Mouse (Mus musculus) ES-E14 (cell line): Measurements from ENCODE around the gene Hist1h2bk. TPM values are rescaled to one million over a fixed set of nuclear protein-coding genes. Genes with fewer than 3 reads are reported as not detected.

Experiments used
- DNase-seq: peaks from one replicate; pipeline ENCODE4 v3.0.0-alpha.2; 2013; ENCODE audit warnings: low read depth, low spot score
- H3K27ac ChIP-seq: 2 replicates; pipeline ENCODE4 v1.5.1; 2012; ENCODE audit warnings: low read depth, mild to moderate bottlenecking, low read length, moderate library complexity, mixed read lengths; ENCODE audit not compliant: poor library complexity, insufficient read depth, severe bottlenecking
- H3K36me3 ChIP-seq: 2 replicates; pipeline ENCODE4 v1.6.1; 2012; ENCODE audit warnings: mild to moderate bottlenecking, low read length, moderate library complexity, mixed read lengths; ENCODE audit not compliant: control insufficient read depth, poor library complexity, insufficient read depth, severe bottlenecking
- H3K4me1 ChIP-seq, 2 experiments: fragments of 150-350 bp in 1 of 2; sonication (generic) in 1 of 2; 2 replicates each; pipeline ENCODE4 v1.6.1; 2012; ENCODE audit warnings: low read length in 2 of 2, mild to moderate bottlenecking in 1 of 2, mixed read lengths in 1 of 2; ENCODE audit not compliant: control insufficient read depth in 2 of 2, insufficient read depth in 2 of 2, poor library complexity in 1 of 2
- H3K4me3 ChIP-seq, 2 experiments: fragments of 150-350 bp in 1 of 2; sonication (generic) in 1 of 2; 2 replicates each; pipeline ENCODE4 v1.5.1; 2012; ENCODE audit warnings: low read length in 2 of 2, low read depth in 1 of 2, mild to moderate bottlenecking in 1 of 2, mixed read lengths in 1 of 2; ENCODE audit not compliant: insufficient read depth in 1 of 2, poor library complexity in 1 of 2, severe bottlenecking in 1 of 2
- H3K9ac ChIP-seq: 2 replicates; pipeline ENCODE4 v1.6.1; 2012; ENCODE audit warnings: low read depth, mild to moderate bottlenecking, low read length, mixed read lengths; ENCODE audit not compliant: poor library complexity, insufficient read depth, severe bottlenecking
- H3K9me3 ChIP-seq: fragments of 150-350 bp; sonication (generic); 2 replicates; pipeline ENCODE4 v1.6.1; 2012; ENCODE audit warnings: low read depth, mild to moderate bottlenecking, low read length; ENCODE audit not compliant: control insufficient read depth, insufficient read depth
- CHD2 ChIP-seq: IDR thresholded peaks from 2 replicates; pipeline ENCODE4 v1.6.1; 2014; ENCODE audit warnings: mild to moderate bottlenecking, low read depth, low read length, inconsistent platforms
- HCFC1 ChIP-seq: IDR thresholded peaks from 2 replicates; pipeline ENCODE4 v1.6.1; 2012; ENCODE audit warnings: low read length, inconsistent platforms, borderline replicate concordance; ENCODE audit not compliant: insufficient read depth
- MAFK ChIP-seq: IDR thresholded peaks from 2 replicates; pipeline ENCODE4 v1.6.1; 2014; ENCODE audit warnings: mild to moderate bottlenecking, low read depth, low read length, inconsistent platforms; ENCODE audit not compliant: insufficient read depth
- ZC3H11A ChIP-seq: IDR thresholded peaks from 2 replicates; pipeline ENCODE4 v1.6.1; 2012; ENCODE audit warnings: low read depth, mild to moderate bottlenecking, inconsistent platforms, low read length, borderline replicate concordance
- ZNF384 ChIP-seq: IDR thresholded peaks from 2 replicates; pipeline ENCODE4 v1.6.1; 2012; ENCODE audit warnings: low read depth, low read length, inconsistent platforms
- in situ Hi-C, 2 experiments: fragments of 600-800 bp; cut with MboI; formaldehyde crosslinking; loops; one replicate each; pipeline ENCODE4 v1.15.1; 2025; ENCODE audit warnings: low sequenced_read_pairs in 2 of 2, inconsistent platforms in 1 of 2; ENCODE audit not compliant: unreplicated experiment in 2 of 2
- total RNA-seq: library from RNA; depleted of rRNA; stranded (reverse); fragments of 300-350 nt; gene quantifications from 2 replicates; pipeline ENCODE4 v1.2.3, GENCODE M21; 2012

Gene Hist1h2bk
- total RNA-seq, 1 experiment: 1,966 TPM

DNA sequence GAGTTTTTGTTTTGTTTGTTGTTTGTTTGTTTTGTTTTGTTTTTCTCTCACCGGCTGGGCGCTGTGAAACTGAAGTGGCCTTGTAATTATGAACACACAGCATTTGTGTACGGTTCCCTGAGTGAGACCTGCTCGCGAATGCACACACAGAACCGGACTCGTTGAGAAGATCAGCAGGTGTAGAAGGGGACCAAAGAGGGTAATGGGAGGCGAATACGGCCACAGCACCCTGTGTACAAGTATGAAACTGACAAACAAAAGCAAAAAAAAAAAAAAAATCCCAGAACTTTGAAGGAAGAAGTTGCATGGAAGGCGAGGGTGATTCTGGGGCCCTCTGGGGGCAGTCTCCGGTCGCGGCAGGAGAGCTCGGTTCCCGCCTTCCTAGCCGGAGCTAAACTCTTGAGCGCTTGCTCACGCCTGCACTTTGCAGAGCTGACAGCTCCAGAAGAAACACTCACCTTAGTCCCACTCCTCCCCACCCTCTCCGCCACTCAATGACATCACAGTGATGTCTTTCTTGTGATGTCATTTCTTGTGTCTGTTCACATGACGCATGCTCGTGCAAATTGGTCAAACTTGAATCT lies 40.2 kb upstream of the Hist1h2bk start:
- no peak for TF ChIP-seq MAFK
- TF ChIP-seq CHD2: no peak
- no peak for TF ChIP-seq HCFC1
- TF ChIP-seq ZNF384: peak; percentile 91
- TF ChIP-seq ZC3H11A: no peak

GRCm38 (mm10) chr13:21996101-21996839 lies 39.4 kb upstream of the Hist1h2bk start:
- in situ Hi-C loops: no loop called here
- Histone ChIP-seq H3K4me1 (peaks cover 5 to 8% of the 10 kb centered on the region in 2 experiments; a peak in 3 of 4 replicates), H3K4me3 (peak overlapping the region; percentile 55 to 57)

More for the DNA sequence above, 40.2 kb upstream of the Hist1h2bk start:
- Histone ChIP-seq H3K4me3 (peak overlapping the region; percentile 55 to 56), H3K9me3 (no peaks in the 10 kb centered on the region), H3K4me1 (peaks cover 5 to 8% of the 10 kb centered on the region in 2 experiments; a peak in 3 of 4 replicates), H3K9ac (peak overlapping the region; percentile 13; the same call in 1 of the 2 replicates), H3K27ac (no peak overlapping the region), H3K36me3 (no peaks in the 10 kb centered on the region)
- in situ Hi-C loops: no loop called here
- DNase-seq: no peak

DNA sequence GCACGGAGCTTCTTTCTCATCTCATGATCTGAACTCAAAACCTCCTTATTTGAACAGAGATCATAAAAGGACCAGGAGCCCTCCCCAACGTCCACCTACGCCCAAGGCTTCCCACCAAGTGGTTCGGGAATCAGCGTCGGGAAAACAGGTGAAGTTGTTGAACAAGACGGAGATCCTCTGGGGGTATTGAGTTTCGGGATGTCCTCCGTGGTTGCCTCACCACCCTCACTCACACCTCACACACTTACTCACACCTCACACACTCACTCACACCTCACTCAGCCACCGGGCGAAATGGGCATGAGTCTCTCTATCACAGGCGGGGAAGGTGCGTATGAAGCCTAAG lies 38.9 kb upstream of the Hist1h2bk start:
- DNase-seq: no peak

More at GRCm38 (mm10) chr13:21996101-21996839, 39.4 kb upstream of the Hist1h2bk start:
- Histone ChIP-seq H3K27ac (no peak overlapping the region), H3K9me3 (no peaks in the 10 kb centered on the region), H3K9ac (no peak overlapping the region), H3K36me3 (no peaks in the 10 kb centered on the region)
- no peak for DNase-seq
- no peak for TF ChIP-seq CHD2
- peak; percentile 56; the same call in 1 of the 2 replicates for TF ChIP-seq MAFK

DNA sequence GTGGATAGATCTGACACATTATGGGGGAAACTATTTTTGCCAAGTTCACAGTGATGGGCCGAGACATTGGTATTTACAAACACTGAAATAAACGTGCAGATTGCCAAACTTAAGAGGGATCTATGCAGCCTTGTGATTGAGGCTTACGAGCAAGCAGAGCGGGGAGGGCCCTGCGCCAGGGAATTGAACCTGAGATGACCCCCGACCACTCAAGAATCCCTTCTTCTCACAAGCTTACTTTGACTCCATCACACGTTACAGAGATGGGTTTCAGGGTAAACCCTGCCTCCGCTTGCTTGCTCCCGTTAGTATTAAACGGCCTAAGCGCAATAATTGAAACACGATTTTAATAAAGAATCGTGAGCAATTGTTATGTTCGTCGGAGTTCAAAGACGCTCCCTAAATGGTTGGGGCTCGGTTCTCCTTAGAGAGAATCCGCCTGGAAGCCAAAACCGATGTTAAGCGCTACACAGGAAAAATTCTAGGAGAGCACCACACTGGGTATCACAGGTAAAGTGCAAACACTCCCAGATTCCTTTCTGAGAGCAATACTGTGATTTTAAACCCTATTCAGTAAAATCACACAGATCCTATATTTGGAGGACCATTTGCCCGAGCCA lies 38.4 kb upstream of the Hist1h2bk start:
- no peak overlapping the region; the same call in 1 of the 2 replicates for H3K9ac ChIP-seq
- no peaks in the 10 kb centered on the region for H3K36me3 ChIP-seq
- H3K4me1 ChIP-seq: peaks cover 5 to 8% of the 10 kb centered on the region in 2 experiments; a peak in 3 of 4 replicates
- no peak overlapping the region for H3K27ac ChIP-seq
- DNase-seq: no peak
- in situ Hi-C loops: no loop called here
- H3K9me3 ChIP-seq: no peaks in the 10 kb centered on the region
- H3K4me3 ChIP-seq: peak overlapping the region; percentile 55 to 57
- TF ChIP-seq MAFK (no peak), ZC3H11A (no peak), HCFC1 (no peak), ZNF384 (no peak), CHD2 (no peak)

More for the DNA sequence above, 38.9 kb upstream of the Hist1h2bk start:
- in situ Hi-C loops: no loop called here
- H3K4me1 ChIP-seq: peaks cover 5 to 8% of the 10 kb centered on the region in 2 experiments; a peak in 3 of 4 replicates
- 0 out of 2 replicates have a peak overlapping the region, but pooled peaks have one; percentile 7 for H3K9ac ChIP-seq
- no peaks in the 10 kb centered on the region for H3K36me3 ChIP-seq
- TF ChIP-seq MAFK (no peak), ZC3H11A (no peak), HCFC1 (no peak), ZNF384 (no peak), CHD2 (no peak)
- no peak overlapping the region for H3K27ac ChIP-seq
- peak overlapping the region; percentile 55 to 57 for H3K4me3 ChIP-seq
- no peaks in the 10 kb centered on the region for H3K9me3 ChIP-seq
